Mouse (Mus musculus) embryonic facial prominence, embryonic 11.5 days (tissue): ENCODE results near the gene Ss18l2. TPM values are rescaled to one million over a fixed set of nuclear protein-coding genes. Genes with fewer than 3 reads are reported as not detected.
A peak's percentile ranks its signal among the peaks of the same experiment; 100 is the strongest.

ENCODE experiments used
- ATAC-seq: fragments of 200-750 bp; cut with Nextera tagmentation; replicated peaks from 2 replicates; pipeline ENCODE4 v1.8.0; 2017; ENCODE audit warnings: low read depth; ENCODE audit not compliant: insufficient number of reproducible peaks, low FRiP score, low TSS enrichment
- DNase-seq: peaks from one replicate; pipeline ENCODE4 v3.0.0-alpha.2; 2015; ENCODE audit warnings: low spot score
- H3K27ac ChIP-seq: fragments of 300-500 bp; sonication (generic); replicated peaks from 2 replicates; pipeline ENCODE4 v1.5.1; 2014; ENCODE audit warnings: mild to moderate bottlenecking, low read depth, low read length, control low read depth
- H3K27me3 ChIP-seq: fragments of 300-500 bp; sonication (generic); 2 replicates; pipeline ENCODE4 v1.6.1; 2014; ENCODE audit warnings: mild to moderate bottlenecking, low read length, moderate library complexity, mixed read lengths; ENCODE audit not compliant: control insufficient read depth, insufficient read depth
- H3K36me3 ChIP-seq: fragments of 300-500 bp; sonication (generic); replicated peaks from 2 replicates; pipeline ENCODE4 v1.6.1; 2014; ENCODE audit warnings: low read depth, mild to moderate bottlenecking, low read length, moderate library complexity, mixed read lengths; ENCODE audit not compliant: control insufficient read depth, insufficient read depth
- H3K4me1 ChIP-seq: fragments of 300-500 bp; sonication (generic); 2 replicates; pipeline ENCODE4 v1.6.1; 2014; ENCODE audit warnings: low read length, mixed read lengths; ENCODE audit not compliant: control insufficient read depth, insufficient read depth
- H3K4me2 ChIP-seq: fragments of 300-500 bp; sonication (generic); 2 replicates; pipeline ENCODE4 v1.6.1; 2014; ENCODE audit warnings: low read depth, mild to moderate bottlenecking, control low read depth, low read length, moderate library complexity
- H3K4me3 ChIP-seq: fragments of 300-500 bp; sonication (generic); 2 replicates; pipeline ENCODE4 v1.5.1; 2014; ENCODE audit warnings: low read depth, low read length, control low read depth
- H3K9ac ChIP-seq: fragments of 300-500 bp; sonication (generic); replicated peaks from 2 replicates; pipeline ENCODE4 v1.6.1; 2014; ENCODE audit warnings: mild to moderate bottlenecking, control low read depth, low read length
- H3K9me3 ChIP-seq: fragments of 300-500 bp; sonication (generic); replicated peaks from 2 replicates; pipeline ENCODE4 v1.6.1; 2016; ENCODE audit warnings: mild to moderate bottlenecking, low read length, inconsistent platforms, mixed read lengths; ENCODE audit not compliant: control insufficient read depth
- WGBS: fragments of 180-500 bp; shearing (Covaris S2); extraction: QIAGEN DNeasy Blood & Tissue Kit; methylation state at CpG from one replicate; pipeline ENCODE4 v1.1.7; 2014; 5-methylcytosine and 5-hydroxymethylcytosine counted together
- polyA plus RNA-seq: library from polyadenylated mRNA; unstranded; fragments of >200 nt; fragmentation: Nextera tagmentation; extraction: Ambion mirVana; gene quantifications from 2 replicates; pipeline ENCODE4 v1.2.1, GENCODE M21; 2014

The Ss18l2 gene
- polyA plus RNA-seq, 1 experiment from 2014 or later: 96.0 TPM

DNA sequence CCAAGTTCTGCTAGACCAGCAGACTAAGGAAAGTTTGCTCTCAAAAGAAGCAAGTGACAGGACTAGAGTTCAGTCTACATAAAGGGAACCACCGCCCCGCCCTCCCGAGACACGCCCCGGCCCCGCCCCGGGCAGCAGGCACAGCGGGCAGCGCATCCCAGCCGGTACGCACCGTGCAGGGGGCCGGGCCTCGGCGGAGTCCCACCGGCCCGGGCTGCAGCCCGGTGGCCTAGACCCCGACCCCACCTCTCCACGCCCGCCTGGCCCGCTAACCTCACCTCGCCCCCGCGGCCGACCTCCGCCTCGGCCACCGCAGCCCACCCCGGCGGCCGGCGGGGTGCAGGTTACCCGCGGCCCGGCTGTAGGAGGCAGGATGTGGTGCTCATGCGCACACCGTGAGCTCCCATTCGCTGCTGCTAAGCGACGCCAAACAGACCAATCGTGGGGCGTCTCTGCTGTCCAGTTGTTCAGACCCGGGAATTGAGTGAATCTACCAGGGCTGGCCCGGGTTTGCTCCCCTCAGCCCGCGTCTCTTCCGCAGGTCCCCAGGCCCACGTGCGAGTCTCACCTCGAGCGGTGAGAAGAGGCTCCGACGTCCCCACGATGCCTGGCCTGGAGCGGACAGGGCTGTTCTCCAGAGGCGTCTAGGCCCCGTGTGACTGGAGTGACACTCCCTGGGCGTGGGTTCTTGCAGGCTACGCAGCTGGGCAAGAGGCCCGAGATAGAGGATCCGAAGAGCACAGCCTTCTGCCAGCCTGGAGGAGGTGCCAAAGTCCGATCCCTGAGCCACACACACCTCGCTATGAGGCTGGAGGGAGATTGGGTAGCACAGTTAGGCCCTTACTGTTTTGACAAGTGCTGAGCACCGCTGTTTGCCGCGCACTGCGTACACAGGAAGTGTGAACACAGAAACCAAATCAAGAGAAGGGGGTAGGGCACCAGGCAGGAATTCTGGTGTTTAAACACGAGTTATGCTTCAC lies 5.2 kb upstream of the Ss18l2 start, which contains the start of gene Sec22c:
TSS of gene Sec22c (minus strand) at position 845 of the 980 bp plus-strand sequence.
- 2% methylated on average over 49 of the region's 69 CpGs for WGBS
- DNase-seq (peak; percentile 90), ATAC-seq (peak; percentile 97)
- Histone ChIP-seq H3K4me1 (peaks cover 6% of the 10 kb centered on the region; the same call in 1 of the 2 replicates), H3K27me3 (no peaks in the 10 kb centered on the region), H3K36me3 (no peaks in the 10 kb centered on the region), H3K4me2 (peak within 1 kb of the TSS; percentile 83), H3K27ac (peak within 1 kb of the TSS; percentile 23), H3K4me3 (peak within 1 kb of the TSS; percentile 80), H3K9me3 (no peaks in the 10 kb centered on the region), H3K9ac (peak within 1 kb of the TSS; percentile 82)

DNA sequence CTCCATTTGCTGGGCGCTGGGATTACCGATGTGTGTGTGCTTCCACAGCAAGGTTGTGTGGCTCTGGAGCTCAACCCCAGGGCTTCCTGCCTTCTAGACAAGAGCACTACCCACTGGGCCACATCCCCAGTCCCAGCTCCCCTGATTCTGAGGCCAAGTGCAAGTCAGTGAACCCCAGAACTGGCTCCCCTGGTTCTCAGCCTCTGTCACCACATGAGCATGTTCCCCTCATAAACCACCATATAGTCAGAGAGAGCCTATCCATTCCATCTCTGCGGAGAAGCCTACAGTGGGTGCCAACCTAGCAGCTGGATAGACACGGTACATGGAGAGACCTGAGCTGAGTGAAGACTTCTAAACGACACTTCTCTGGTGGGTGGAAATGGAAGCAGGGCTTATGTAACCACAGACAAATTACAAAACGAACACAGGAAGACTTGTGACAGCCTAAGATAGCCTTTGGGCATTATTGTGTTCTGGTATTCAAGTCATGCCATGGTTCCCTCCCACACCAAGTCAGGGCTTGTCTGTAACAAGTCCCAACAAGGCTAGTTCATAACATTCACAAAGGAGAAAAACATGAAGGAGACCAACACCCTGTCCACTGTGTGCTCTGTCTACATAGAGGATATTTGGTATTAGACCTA lies 4.0 kb upstream of the Ss18l2 start:
- Histone ChIP-seq H3K27ac (no peak overlapping the region), H3K9ac (no peak overlapping the region), H3K4me2 (no peak overlapping the region), H3K4me1 (peaks cover 10% of the 10 kb centered on the region; the same call in 1 of the 2 replicates), H3K4me3 (no peak overlapping the region), H3K36me3 (no peaks in the 10 kb centered on the region), H3K27me3 (no peaks in the 10 kb centered on the region), H3K9me3 (no peaks in the 10 kb centered on the region)
- ATAC-seq: no peak
- DNase-seq: peak; percentile 39
- 74% methylated on average over 6 of the region's 6 CpGs for WGBS

DNA sequence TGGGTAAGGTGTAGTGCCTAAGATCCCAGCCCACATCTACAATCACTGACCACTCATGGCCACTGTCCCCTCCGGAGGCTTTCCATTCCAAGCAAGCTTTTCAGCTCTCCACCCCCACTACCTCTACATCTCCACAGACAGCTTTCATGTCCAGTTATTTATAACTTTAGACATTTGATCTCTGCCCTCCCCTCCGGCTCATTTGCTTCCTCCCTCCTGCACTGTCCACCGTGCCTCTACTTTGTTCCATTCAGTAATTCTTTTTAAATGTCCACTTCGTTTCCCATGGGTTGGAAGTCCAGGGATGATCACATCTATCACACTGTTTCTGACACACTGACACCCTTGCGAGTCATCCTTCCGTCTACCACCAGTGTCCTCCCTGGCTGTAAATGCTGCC lies 2.3 kb upstream of the Ss18l2 start:
- 66% methylated on average over 6 of the region's 6 CpGs for WGBS
- Histone ChIP-seq H3K36me3 (no peaks in the 10 kb centered on the region; the same call in 1 of the 2 replicates), H3K4me2 (no peak overlapping the region), H3K27me3 (no peaks in the 10 kb centered on the region), H3K9me3 (no peaks in the 10 kb centered on the region), H3K4me3 (no peak overlapping the region), H3K9ac (no peak overlapping the region), H3K4me1 (peaks cover 10% of the 10 kb centered on the region; the same call in 1 of the 2 replicates), H3K27ac (no peak overlapping the region)
- DNase-seq (no peak), ATAC-seq (no peak)

DNA sequence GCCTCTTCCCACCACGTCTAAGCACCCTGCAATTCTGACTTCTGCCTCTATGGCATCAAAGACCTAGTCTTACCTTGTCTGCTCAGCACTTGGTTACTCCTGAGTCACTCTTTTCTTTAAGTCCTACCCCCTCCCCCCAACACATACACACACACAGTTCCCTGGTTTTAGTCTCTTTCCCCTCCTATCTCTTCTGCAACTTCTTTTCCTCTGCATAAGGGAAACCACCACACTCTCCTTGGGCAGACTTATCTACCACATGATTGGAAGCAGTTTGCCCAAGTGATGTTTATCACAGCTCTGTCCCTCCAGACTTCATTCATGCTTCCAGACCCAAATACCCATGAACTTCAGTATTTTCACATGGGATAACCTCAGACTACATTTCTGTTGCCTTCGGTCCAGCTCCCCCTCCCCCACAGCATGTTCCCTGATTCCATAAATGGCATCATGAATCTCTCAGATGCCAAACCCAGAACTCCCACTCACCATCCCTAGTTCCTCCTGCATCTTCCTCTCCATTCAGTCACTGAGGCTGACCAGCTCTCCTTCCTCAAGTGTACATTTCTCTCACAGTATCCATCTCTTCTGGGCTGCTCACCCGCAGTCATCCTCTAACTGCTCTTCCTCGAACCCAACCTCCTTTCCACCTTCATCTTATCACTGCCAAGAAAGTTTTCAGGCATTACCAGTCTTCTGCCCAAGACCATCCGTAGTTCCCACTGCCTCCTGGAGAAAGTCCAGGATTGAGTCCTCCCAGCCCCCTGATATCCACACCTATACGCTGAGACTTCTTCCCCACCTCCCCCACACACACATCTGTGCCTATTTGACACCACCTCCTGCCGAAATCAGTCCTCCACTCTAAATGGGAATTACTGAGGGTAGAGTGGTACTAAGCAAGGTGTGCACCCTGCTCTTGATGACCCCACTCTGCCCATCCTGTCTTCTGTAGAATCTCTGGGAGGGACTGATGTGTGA lies 1.3 kb upstream of the Ss18l2 start:
- DNase-seq (no peak), ATAC-seq (no peak)

DNA sequence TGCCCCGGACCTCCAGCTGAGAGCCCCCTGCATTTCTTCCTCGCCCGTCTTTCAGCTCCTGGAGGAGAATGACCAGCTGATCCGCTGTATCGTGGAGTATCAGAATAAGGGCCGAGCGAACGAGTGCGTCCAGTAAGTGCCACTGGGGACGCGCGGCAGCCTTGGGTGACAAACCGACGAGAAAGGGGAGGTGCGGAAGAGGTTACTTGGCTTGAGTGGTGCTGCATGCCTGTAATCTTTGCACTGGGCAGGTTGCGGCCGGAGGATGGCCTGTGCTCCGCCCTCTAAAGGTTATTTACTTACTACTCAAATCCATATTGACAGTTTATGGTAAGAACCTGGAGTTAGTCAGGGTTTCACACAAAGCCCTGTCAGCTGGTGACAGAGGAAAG lies 451 bp downstream of the Ss18l2 start:
- H3K27me3 ChIP-seq: no peaks in the 10 kb centered on the region
- ATAC-seq (peak; percentile 40; the same call in 1 of the 2 replicates), DNase-seq (peak; percentile 17)
- H3K27ac ChIP-seq: peak overlapping the region; percentile 47
- H3K4me3 ChIP-seq: peak overlapping the region; percentile 62
- H3K36me3 ChIP-seq: no peaks in the 10 kb centered on the region; the same call in 1 of the 2 replicates
- WGBS: under 1% methylated on average over 18 of the region's 18 CpGs
- peak overlapping the region; percentile 79 for H3K4me2 ChIP-seq
- H3K9me3 ChIP-seq: no peaks in the 10 kb centered on the region
- peak overlapping the region; percentile 68 for H3K9ac ChIP-seq
- H3K4me1 ChIP-seq: peaks cover 4% of the 10 kb centered on the region; the same call in 1 of the 2 replicates

More for the DNA sequence above, 1.3 kb upstream of the Ss18l2 start:
- Histone ChIP-seq H3K9ac (no peak overlapping the region), H3K4me3 (no peak overlapping the region), H3K4me1 (peaks cover 10% of the 10 kb centered on the region; the same call in 1 of the 2 replicates), H3K36me3 (no peaks in the 10 kb centered on the region; the same call in 1 of the 2 replicates), H3K27me3 (no peaks in the 10 kb centered on the region), H3K27ac (no peak overlapping the region), H3K4me2 (no peak overlapping the region), H3K9me3 (no peaks in the 10 kb centered on the region)
- 63% methylated on average over 7 of the region's 7 CpGs for WGBS

DNA sequence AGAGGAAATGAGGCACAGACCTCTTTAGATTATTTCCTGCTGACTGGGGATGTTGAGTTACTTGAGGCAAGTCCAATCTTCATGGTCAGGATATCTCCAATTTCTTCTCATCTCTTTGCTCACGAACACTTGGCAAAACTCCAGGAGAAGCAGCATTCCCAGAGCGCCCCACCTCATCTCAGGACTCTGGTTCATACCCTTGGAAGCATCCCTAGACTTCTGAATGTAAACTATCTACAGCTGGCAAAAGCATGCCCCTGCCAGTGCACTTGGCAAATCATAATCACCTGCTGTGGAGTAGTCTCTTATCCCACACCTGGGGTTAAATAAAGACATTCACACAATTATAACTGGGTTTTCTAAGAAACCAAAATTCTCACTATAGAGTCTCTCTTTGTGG lies 6.9 kb downstream of the Ss18l2 start:
- DNase-seq (no peak), ATAC-seq (no peak)
- H3K9ac ChIP-seq: no peak overlapping the region
- H3K36me3 ChIP-seq: no peaks in the 10 kb centered on the region; the same call in 1 of the 2 replicates
- no peaks in the 10 kb centered on the region for H3K9me3 ChIP-seq
- 87% methylated on average over 2 of the region's 2 CpGs for WGBS
- H3K27ac ChIP-seq: no peak overlapping the region
- no peak overlapping the region for H3K4me3 ChIP-seq
- H3K27me3 ChIP-seq: no peaks in the 10 kb centered on the region
- H3K4me1 ChIP-seq: no peaks in the 10 kb centered on the region
- H3K4me2 ChIP-seq: no peak overlapping the region

DNA sequence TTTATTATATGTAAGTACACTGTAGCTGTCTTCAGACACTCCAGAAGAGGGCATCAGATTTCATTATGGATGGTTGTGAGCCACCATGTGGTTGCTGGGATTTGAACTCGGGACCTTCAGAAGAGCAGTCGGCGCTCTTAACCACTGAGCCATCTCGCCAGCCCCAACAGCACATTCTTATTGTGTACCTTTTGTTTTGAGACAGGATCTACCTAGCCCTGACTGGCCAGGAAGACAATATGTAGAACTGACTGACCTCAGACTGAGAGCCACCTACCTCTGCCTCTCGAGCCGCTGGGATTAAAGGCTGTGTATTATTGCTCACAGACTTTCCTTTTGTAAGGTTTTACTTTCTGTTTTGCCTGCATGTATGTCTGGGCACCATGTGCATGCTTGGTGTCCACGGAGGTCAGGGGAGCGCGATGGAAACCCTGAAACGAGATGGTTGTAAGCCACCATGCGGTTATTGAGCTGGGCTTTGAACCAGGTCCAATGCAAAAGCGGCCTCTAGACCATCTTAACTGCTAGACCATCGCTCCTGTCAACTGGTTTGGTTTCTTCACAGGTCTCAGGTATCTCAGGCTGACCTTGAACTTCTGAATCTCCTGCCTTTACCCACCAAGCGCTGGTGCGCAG lies 8.1 kb downstream of the Ss18l2 start:
- Histone ChIP-seq H3K27me3 (no peaks in the 10 kb centered on the region), H3K36me3 (no peaks in the 10 kb centered on the region), H3K4me1 (no peaks in the 10 kb centered on the region), H3K4me3 (peak overlapping the region; percentile 97), H3K4me2 (peak overlapping the region; percentile 52), H3K9ac (peak overlapping the region; percentile 65), H3K27ac (peak overlapping the region; percentile 47; the same call in 1 of the 2 replicates), H3K9me3 (no peaks in the 10 kb centered on the region)
- DNase-seq: no peak
- ATAC-seq: no peak; the same call in 1 of the 2 replicates
- WGBS: 69% methylated on average over 15 of the region's 15 CpGs
